Mouse (Mus musculus): Measurements from ENCODE around the gene Il33.

Gene Il33

DNA sequence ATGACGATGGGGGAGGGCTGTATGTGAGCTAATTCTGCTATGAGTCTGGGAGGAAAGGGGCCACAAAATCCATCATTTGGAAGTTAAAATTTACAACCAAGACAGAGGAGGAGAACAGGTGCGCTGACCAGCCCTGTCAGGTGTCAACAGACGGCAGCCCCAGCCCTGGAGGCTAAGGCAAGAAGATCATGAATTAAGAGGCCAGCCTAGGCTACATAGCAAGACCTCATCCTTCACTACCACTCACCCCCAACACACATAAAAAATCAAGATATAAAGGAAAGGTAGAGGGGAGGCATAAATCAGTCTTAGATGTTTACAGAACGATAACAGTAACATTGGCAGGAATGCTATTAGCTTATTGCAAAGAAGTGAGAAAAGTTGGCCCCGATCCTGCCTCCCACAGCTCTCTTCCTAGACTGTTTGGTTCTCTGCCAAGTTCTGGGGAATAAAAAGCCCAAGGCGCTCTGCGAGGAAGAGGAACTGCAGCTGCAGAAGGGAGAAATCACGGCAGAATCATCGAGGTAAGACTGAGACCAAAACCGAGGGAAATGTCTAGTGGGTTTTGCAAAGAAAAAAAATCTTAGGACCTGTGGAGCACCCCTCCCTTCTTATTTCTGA lies at the start of gene Il33:
TSS of gene Il33 (plus strand) at position 477 of the 621 bp plus-strand sequence.
- DNase-seq, result peak; percentile 14

DNA sequence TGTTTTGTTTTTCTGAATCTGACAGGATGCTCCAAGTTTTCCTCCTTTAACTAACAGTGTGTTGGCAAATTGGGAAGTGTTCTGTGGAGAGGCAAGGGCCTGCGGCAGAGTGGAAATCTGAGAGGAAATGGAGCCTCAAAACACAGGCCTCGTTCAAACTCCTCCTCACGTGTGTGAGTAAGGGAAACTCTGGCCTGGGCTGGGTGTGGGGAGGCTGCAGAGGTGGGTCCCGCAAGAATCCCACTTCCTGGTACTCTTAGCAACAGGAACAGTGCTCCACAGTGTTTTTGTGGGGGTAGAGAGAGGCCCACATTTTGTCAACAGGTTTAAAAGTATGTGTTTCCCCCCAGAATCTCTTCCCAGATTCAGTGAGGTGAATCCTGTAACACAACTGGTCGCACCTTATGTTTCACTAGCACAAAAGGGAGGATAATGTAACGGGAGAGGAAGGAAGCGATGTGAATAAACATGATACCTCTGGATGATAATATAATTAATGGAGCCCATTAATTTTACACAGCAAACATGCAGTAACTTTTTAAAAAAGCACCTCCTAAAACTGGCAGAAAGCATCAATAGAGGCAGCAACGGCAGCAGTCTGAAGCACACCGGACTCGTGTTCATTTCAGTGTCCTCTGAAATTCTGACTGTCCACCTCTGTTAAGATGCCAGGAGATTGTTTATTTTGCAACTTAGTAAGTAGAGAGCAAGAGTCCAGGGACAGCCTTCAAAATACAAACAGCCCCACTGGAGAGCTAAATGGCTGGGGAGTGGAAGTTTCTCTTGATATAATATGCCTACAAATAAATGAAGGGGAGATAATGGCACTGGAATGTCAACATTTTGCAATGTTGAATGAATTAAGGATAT lies 47.3 kb upstream of the Il33 start:
- DNase-seq, result no peak

GRCm38 (mm10) chr19:29878896-29879504 lies 45.9 kb upstream of the Il33 start:
- DNase-seq, result no peak

GRCm38 (mm10) chr19:29880918-29881317 lies 44.0 kb upstream of the Il33 start:
- DNase-seq, result no peak

- no peak for DNase-seq
Measured at GRCm38 (mm10) chr19:29882696-29883095, 42.2 kb upstream of the Il33 start.

DNA sequence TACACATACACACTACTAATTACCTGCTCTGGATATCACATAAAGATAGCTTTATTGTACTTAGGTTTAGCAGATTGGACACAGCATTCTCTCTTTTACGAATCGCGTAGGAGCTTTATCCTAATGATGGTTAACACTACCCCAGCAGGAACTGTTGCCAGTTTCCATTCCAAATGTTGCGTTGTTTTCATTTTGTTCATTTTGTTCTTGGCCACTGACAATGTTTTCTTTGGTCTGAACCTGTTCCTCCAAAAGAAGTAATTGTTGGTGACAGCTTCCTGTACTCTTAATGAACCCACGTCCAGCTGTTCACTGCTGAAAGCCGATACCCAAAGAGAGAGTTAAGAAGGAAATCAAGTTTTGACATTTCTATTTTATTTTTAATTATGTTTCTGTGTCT lies 39.4 kb upstream of the Il33 start:
- no peak for DNase-seq

- DNase-seq, result no peak
Measured at GRCm38 (mm10) chr19:29887476-29887875, 37.4 kb upstream of the Il33 start.

DNA sequence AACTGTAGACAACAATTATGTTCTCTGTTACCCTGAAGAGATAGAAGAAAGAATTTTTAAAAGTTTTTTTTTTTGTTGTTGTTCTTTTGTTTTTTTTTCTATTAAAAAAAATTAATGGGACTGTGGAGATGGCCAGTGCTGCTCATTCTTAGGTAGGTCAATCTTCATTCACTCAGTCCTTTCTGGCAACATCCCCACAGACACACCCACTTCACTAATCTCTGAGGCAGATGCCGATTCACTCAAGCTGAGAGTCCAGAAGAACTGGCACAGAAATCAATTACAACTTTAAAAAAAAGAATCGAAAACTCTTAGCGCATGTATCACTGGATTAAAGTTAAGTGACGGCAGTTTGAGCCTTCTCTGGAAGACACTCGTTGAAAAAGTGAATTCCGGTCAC lies 36.0 kb upstream of the Il33 start:
- no peak for DNase-seq

GRCm38 (mm10) chr19:29891981-29892380 lies 32.9 kb upstream of the Il33 start:
- no peak for DNase-seq

DNA sequence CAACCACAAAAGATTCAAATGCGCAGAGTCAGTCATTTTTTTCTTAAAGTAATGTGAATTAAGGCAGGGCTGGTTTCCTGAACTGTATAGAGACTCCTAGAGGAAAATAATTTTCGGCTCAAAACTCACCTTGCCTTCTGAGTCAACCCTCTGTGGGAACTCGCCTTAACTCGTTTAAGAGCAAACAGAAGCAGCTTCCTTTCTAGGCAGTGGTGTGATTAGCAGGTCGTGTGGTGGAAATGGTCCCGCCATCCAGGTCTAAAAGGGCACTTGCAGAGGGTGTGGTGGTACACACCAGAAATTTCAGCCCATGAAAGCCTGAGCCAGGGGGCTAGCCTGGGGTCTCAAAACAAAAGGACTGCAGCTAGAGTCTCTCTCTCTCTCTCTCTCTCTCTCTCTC lies 32.1 kb upstream of the Il33 start:
- DNase-seq, result no peak

GRCm38 (mm10) chr19:29893718-29894273 lies 31.1 kb upstream of the Il33 start:
- no peak for DNase-seq

- no peak for DNase-seq
Measured at GRCm38 (mm10) chr19:29894381-29894780, 30.5 kb upstream of the Il33 start.

GRCm38 (mm10) chr19:29895047-29895446 lies 29.9 kb upstream of the Il33 start:
- DNase-seq, result no peak

DNA sequence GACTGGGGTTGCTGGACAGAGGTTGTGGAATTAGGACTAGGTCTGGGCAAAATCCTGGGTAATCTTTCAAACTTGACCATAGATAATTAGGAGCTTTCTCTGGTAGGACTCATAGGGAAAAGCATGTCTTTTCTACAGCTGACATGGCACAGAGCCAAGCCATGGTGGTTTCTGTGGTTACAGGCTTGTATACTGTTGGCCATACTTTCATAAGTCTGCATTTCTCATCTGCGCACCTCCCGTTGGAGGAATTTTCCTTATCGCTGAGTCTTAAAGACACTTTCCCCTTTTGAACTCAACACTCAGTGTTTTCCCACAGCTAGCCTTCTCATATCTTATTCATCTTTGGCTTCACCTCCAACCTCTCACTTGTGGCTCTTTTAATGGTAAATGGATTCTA lies 24.6 kb upstream of the Il33 start:
- DNase-seq, result no peak

GRCm38 (mm10) chr19:29902343-29903070 lies 22.4 kb upstream of the Il33 start:
- DNase-seq, result no peak

- DNase-seq, result no peak
Measured at GRCm38 (mm10) chr19:29905896-29906295, 19.0 kb upstream of the Il33 start.

- DNase-seq, result no peak
Measured at GRCm38 (mm10) chr19:29909166-29909565, 15.7 kb upstream of the Il33 start.

- DNase-seq, result no peak
Measured at GRCm38 (mm10) chr19:29911919-29912318, 13.0 kb upstream of the Il33 start.

GRCm38 (mm10) chr19:29917421-29917820 lies 7.5 kb upstream of the Il33 start:
- no peak for DNase-seq

- DNase-seq, result no peak
Measured at GRCm38 (mm10) chr19:29926101-29926755, 1.3 kb downstream of the Il33 start.

- no peak for DNase-seq
Measured at GRCm38 (mm10) chr19:29930296-29930695, 5.4 kb downstream of the Il33 start.

GRCm38 (mm10) chr19:29937445-29937844 lies 12.5 kb downstream of the Il33 start:
- no peak for DNase-seq

Data from cerebellum, adult 8-10 months (tissue).